Mouse (Mus musculus) gastrocnemius, adult 8-10 months (tissue): ENCODE measurements around the gene Abca17. TPM values are rescaled to one million over a fixed set of nuclear protein-coding genes. Genes with fewer than 3 reads are reported as not detected.

ENCODE experiments used
- DNase-seq, 2 experiments: peaks; one replicate each; pipeline ENCODE4 v3.0.0; 2022; ENCODE audit warnings: low spot score in 2 of 2
- total RNA-seq, 4 experiments: library from RNA; stranded (reverse); gene quantifications; 2 replicates each; pipeline ENCODE4 v1.2.4; 2022

Abca17 gene
- total RNA-seq, 4 experiments from 2014 or later: not detected

GRCm38 (mm10) chr17:24346831-24347230 is 4.0 kb downstream of the Abca17 start:
- DNase-seq: no peak

GRCm38 (mm10) chr17:24344672-24345071 is 6.2 kb downstream of the Abca17 start:
- DNase-seq: no peak

GRCm38 (mm10) chr17:24327656-24328055 is 23.2 kb downstream of the Abca17 start:
- no peak for DNase-seq

DNA sequence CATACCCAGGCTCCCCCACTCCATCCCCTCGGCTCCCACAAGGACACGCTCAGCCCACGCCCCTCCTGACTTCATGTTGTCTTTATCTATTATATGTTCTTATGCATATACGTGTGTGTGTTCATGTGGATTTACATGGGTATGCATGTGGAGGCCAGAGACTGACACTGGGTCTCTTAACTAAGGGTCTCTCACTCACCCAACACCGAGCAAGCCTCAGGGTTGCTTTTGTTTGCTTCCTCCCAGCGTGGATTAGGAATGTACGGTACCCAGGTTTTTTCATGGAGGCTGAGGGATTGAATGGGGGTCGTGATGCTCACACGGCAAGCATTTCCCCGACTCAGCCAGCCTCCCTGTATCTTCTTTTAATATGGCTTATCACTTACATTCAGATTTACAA is 25.8 kb downstream of the Abca17 start:
- no peak for DNase-seq

GRCm38 (mm10) chr17:24320826-24321225 is 30.0 kb downstream of the Abca17 start:
- no peak for DNase-seq

GRCm38 (mm10) chr17:24307500-24307899 is 43.4 kb downstream of the Abca17 start:
- DNase-seq: no peak

- no peak for DNase-seq
Observed at GRCm38 (mm10) chr17:24300651-24301050, 50.2 kb downstream of the Abca17 start.

DNA sequence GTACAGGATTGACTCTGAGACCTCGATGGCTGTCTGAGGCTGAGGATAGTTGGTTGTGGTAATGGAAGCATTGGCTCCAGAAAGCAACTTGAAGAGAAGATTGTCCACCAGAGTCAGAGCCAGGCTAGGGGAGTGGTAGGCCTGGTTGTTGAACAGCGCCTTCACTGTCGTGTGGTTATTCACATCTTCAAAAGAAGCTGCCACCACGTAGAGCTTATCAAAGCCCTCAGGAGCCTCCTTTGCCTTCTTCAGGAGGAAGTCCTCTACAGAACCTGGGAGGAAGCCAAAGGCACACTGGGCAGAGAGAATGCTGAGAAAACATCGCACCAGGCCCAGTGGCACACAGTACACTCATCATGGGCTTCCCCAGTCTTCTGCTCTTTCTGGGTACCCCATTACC is 61.5 kb downstream of the Abca17 start:
- no peak for DNase-seq

DNA sequence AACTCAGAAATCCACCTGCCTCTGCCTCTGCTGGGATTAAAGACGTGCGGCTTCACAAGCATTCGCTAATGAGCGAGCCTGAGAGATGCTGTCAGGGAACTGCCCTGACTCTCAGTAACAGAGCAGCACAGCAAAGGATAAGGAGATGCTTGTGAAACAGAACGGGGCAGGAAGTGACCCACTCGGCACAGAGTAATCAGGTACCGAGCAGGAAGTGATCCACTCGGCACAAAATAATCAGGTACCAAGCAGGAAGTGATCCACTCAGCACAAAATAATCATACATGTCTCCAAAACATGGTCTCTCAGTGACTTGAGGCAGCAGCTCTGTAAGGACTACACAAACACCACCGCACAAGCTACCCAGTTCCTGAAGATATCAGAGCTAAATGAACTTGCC is 62.4 kb downstream of the Abca17 start:
- no peak for DNase-seq

- no peak for DNase-seq
Observed at GRCm38 (mm10) chr17:24285680-24286079, 65.2 kb downstream of the Abca17 start.

DNA sequence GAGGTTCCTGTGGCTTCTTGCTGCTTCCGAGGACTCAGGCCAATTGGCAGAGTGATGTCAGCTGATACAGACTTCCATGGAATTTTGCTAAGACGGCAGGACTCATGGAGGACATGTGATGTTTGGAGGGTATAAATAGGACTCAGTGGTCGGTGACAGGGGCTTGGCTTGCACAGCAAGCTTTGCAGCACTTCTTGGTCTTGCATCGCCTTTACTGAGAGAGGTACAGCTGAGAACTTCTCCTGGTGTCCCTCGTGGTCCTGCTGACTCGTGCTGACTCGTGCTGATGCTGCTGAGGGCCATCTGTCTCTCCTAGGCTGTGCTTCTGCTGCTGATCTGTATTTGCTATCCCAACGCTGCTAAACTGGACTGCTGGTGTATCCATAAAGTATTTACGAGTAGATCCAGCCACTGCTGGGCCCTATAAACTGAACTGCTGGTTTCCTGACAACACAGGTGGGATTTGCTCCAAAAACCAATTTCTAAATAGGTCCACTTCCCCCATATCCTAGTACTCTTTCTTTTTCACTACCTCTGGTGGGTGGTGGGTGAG is 67.5 kb downstream of the Abca17 start:
- DNase-seq: no peak

DNA sequence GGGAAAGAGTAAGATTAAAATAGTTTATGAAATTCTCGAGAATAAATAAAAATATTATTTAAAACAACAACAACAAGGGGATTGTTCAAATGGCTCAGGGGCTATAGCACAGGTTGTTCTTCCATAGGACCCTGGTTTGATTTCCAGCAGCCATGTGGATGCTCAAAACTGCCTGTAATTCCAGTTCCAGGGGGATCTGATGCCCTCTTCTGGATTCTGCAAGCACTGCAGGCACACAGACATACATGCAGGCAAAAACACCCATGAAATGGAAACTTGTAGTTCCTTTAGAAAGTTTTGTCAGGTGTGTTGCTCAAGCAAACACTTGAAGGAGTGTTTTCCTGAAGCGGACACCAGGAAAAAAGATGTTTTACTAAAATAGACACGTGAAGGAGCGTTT is 68.2 kb downstream of the Abca17 start:
- no peak for DNase-seq

DNA sequence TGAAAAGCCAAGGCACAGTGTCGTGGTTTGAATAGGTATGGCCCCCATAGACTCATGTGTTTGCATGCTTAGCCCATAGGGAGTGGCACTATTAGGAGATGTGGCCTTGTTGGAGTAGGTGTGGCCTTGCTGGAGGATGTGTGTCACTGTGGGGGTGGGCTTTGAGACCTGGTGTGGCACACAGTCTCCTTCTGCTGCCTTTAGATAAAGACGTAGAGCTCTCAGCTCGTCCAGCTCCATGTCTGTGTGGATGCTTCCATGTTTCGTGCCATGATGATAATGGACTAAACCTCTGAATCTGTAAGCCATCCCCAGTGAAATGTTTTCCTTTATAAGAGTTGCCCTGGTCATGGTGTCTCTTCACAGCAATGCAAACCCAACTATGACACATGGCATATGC is 71.0 kb downstream of the Abca17 start:
- DNase-seq: no peak

DNA sequence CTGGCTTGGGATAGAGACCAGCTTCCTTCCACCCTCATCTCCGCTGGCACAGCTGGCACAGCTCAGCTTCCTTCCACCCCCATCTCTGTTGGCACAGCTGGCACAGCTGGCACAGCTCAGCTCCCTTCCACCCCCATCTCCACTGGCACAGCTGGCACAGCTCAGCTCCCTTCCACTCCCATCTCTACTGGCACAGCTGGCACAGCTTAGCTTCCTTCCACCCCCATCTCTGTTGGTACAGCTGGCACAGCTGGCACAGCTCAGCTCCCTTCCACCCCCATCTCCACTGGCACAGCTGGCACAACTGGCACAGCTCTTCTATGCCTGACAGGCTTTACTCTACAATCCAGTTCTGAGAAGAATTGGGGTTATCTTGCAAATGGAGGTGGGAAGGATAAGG is 83.7 kb downstream of the Abca17 start:
- DNase-seq: no peak

DNA sequence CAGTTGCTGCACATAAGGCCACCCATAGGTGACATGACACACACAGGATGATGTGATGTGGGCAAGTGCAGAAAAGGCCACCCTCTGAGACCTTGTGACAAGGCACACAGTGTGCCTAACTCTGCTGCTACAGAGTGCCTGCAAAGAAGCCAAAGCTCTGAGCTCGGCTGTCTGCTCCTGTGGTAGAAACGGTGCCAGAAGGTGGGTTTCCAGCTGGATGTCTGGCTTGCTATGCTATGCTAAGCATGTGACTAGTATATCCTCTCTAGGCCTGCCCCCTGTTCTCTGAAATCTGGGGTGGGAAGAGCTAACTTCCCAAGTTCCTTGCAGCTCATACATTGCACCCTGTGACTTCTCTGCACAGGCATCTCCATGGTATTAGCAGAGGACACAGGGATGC is 86.1 kb downstream of the Abca17 start:
- no peak for DNase-seq

GRCm38 (mm10) chr17:24260516-24260915 is 90.4 kb downstream of the Abca17 start:
- no peak for DNase-seq

- DNase-seq: no peak
Observed at GRCm38 (mm10) chr17:24259702-24260101, 91.2 kb downstream of the Abca17 start.

DNA sequence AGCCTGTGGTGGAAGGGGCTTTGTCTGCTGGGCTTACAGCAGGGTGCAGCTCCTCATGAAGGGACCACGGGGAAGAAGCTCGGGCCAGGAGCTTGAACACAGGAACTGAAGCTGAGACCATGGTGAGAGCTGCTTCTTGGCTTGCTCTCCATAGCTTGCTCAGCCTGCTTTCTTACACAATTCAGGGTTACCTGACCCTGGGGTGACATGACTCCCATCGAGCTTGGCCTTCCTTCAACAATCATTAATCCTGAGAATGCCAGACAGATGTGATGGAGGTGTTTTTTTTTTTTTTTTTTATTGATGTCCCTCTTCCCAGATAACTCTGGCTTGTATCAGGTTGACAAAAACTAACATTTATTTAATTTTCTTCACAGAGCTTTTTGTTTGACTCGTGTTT is 91.9 kb downstream of the Abca17 start:
- no peak for DNase-seq

GRCm38 (mm10) chr17:24252329-24252728 is 98.5 kb downstream of the Abca17 start:
- DNase-seq: no peak

GRCm38 (mm10) chr17:24251320-24252069 is 99.4 kb downstream of the Abca17 start, which contains the start of gene Ccnf:
Gene Ccnf, minus strand, starts transcription at chr17:24251484.
- DNase-seq: peak; percentile 91 to 94

GRCm38 (mm10) chr17:24250988-24251319 is 99.9 kb downstream of the Abca17 start:
- no peak for DNase-seq

- no peak for DNase-seq
Observed at GRCm38 (mm10) chr17:24248641-24249040, 102.2 kb downstream of the Abca17 start.

- no peak for DNase-seq
Observed at GRCm38 (mm10) chr17:24244061-24244460, 106.8 kb downstream of the Abca17 start.
